Comparison of ENCODE assay signal across 8 mouse cellular contexts in the genomic region with DNA sequence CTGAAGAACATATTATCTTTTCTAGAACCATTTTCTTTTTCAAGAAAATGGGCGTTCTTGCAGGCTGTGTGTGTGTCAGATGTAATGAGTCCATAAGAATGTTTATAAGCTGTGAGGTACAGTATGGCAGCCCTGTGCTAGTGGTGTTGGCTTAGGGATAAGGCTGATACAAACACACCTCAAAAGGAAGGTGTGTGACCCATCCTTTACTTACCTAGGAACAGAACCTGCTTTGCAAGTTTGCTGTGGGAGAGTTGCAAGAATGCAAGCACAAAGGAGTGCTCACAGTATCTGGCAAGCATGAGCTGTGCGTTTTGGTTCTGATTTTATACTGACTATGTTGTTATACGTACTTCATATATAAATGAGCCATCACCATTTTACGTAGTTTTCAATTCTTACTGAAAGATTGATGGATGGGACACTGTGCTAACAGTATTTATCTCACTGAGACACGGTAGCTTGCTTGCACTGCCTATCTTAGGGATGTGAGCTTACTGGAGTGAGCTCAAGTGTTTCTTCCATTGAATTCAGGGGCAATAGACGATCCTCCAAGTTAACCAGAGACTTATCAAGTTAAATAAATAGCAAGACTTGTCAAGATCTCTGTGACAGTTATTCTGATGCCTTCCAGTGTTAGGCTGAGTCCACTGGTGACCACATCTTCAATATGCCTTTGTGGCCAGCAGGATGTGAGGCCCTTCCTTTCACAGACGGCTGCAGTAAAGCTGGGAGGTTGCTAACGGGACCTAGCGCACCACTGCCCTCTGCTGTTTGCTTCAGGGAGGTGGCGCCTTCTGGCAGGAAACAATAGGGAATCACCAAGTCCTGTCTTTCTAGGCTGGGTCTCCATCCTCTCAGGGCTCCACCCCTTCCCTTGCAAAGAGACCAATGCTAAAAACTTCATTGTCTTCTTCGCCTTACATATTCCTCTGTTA.
A peak's percentile ranks its signal among the peaks of the same experiment; 100 is the strongest.
DNase-seq lines count a peak whose midpoint lies in the region; ATAC-seq and TF ChIP-seq lines count a peak whose summit lies in the region.

No protein-coding gene starts in this region.

- H3K9ac ChIP-seq in forebrain, embryonic 12.5 days: no peak overlapping the region
- no peak overlapping the region for H3K9ac ChIP-seq in lung, embryonic 14.5 days

- H3K4me2 ChIP-seq in forebrain, embryonic 12.5 days: no peak overlapping the region
- no peak overlapping the region for H3K4me2 ChIP-seq in lung, embryonic 14.5 days

- peak; percentile 89 for ATAC-seq in forebrain, embryonic 12.5 days (ENCODE audit: low FRiP score)
- peak; percentile 93 for ATAC-seq in lung, embryonic 14.5 days (ENCODE audit: insufficient read depth)

- H3K9me3 ChIP-seq in forebrain, embryonic 12.5 days: no peaks in the 10 kb centered on the region
- H3K9me3 ChIP-seq in lung, embryonic 14.5 days (ENCODE audit: low read depth, low read length): no peaks in the 10 kb centered on the region

- no peaks in the 10 kb centered on the region for H3K4me1 ChIP-seq in forebrain, embryonic 12.5 days
- no peaks in the 10 kb centered on the region for H3K4me1 ChIP-seq in lung, embryonic 14.5 days (ENCODE audit: insufficient read depth)

- intact Hi-C loops in heart, postnatal 25 days (cut with DNase I): loop anchor here (2.0 to 10.0 kb wide), 3 partner anchors 120 to 1210 kb away; no protein-coding TSS in a partner anchor

- no peak overlapping the region for H3K27ac ChIP-seq in forebrain, embryonic 12.5 days
- no peak overlapping the region for H3K27ac ChIP-seq in lung, embryonic 14.5 days (ENCODE audit: low read depth)

- no peak overlapping the region for H3K4me3 ChIP-seq in forebrain, embryonic 12.5 days (replicated peaks)
- no peak overlapping the region for H3K4me3 ChIP-seq in lung, embryonic 14.5 days (ENCODE audit: low read depth, low read length)

- TF ChIP-seq CTCF in lung, embryonic 14.5 days (IDR thresholded peaks at IDR 0.05; ENCODE audit: low read depth): peak; percentile 91

- H3K36me3 ChIP-seq in forebrain, embryonic 12.5 days (replicated peaks): no peaks in the 10 kb centered on the region
- no peaks in the 10 kb centered on the region for H3K36me3 ChIP-seq in lung, embryonic 14.5 days (ENCODE audit: insufficient read depth)

- WGBS in forebrain, embryonic 12.5 days: 47% methylated on average over 11 of the region's 11 CpGs
- 35% methylated on average over 11 of the region's 11 CpGs for WGBS in lung, embryonic 14.5 days

- no peaks in the 10 kb centered on the region for H3K27me3 ChIP-seq in forebrain, embryonic 12.5 days
- H3K27me3 ChIP-seq in lung, embryonic 14.5 days (ENCODE audit: insufficient read depth, low read length): no peaks in the 10 kb centered on the region

- DNase-seq in CD8-positive naive resting alpha-beta T cell, adult 2 months (ENCODE audit: low read depth in 2 of 2, low spot score in 2 of 2): peak; percentile 24 to 44
- DNase-seq in brain, embryonic 18.5 days (ENCODE audit: low read depth, low spot score): peak; percentile 28
- DNase-seq in heart, postnatal 25 days (ENCODE audit: low spot score): peak; percentile 3
- peak; percentile 82 to 85 for DNase-seq in kidney, postnatal 4 days
- DNase-seq in lung, embryonic 14.5 days: peak; percentile 90
- peak; percentile 13 for DNase-seq in ovary, adult 18-20 months (ENCODE audit: low spot score)
- peak; percentile 20 to 28 for DNase-seq in thymus, adult 18-20 months

Comparison
In these comparisons a context has a peak if more than half of its experiments do, and no peak if none do; other contexts are left out.
1. DNase-seq: peak in every context shown above with its lines; median percentile 90 in lung, embryonic 14.5 days; 84 in kidney, postnatal 4 days; 34 in CD8-positive naive resting alpha-beta T cell, adult 2 months; 28 in brain, embryonic 18.5 days; 24 in thymus, adult 18-20 months; 13 in ovary, adult 18-20 months; 3 in heart, postnatal 25 days.